In the genomic region with DNA sequence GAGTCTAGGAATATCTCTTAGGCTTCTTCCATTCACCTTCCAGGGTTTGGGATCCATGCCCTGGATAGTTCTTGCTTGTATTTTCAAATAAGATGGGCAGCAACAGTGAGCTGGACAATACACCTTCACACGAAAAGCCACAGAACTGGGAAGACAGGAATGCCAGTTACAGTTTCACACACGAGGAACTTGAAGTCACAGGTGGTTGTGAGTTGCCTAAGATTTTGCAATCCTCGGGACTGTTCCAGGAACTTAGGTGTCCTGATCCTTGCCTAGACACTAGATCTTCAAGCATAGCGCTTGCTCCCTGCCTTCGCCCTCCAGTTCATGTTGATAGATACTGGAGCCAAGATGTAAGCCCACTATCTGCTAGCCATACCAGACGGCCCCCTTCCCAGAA, we compare ENCODE assay signal across 17 mouse cellular contexts. TPM values are rescaled to one million over a fixed set of nuclear protein-coding genes. Genes with fewer than 3 reads are reported as not detected.
"Had no signal": no experiment of that assay in that cellular context is flagged by ENCODE, and none has a peak within 500 bp of the region (broad histone marks: within the 10 kb centered on the region; RNA-seq: fewer than 3 reads in every experiment).

No protein-coding gene starts in this region.

- DNase-seq: kidney, adult 8-10 months; kidney, postnatal 36 days; layer of hippocampus, adult 9-11 months; layer of hippocampus, postnatal 36 days; liver; liver, embryonic 13.5 days; liver, postnatal 0 days; right cerebral cortex, postnatal 14 days; thymus, adult 18-20 months; thymus, postnatal 14 days had no signal

- H3K9ac ChIP-seq: limb, embryonic 12.5 days; liver, embryonic 13.5 days; liver, postnatal 0 days; midbrain, embryonic 12.5 days; neural tube, embryonic 13.5 days had no signal

- H3K9me3 ChIP-seq: limb, embryonic 12.5 days; liver, embryonic 13.5 days; midbrain, embryonic 12.5 days; neural tube, embryonic 13.5 days had no signal

- H3K36me3 ChIP-seq: limb, embryonic 12.5 days; liver, embryonic 13.5 days; midbrain, embryonic 12.5 days; neural tube, embryonic 13.5 days had no signal

- H3K4me1 ChIP-seq: liver, embryonic 13.5 days had no signal

- H3K4me2 ChIP-seq: limb, embryonic 12.5 days; liver, embryonic 13.5 days; midbrain, embryonic 12.5 days; neural tube, embryonic 13.5 days had no signal

- H3K27ac ChIP-seq: limb, embryonic 12.5 days; liver, embryonic 13.5 days; macrophage; midbrain, embryonic 12.5 days; neural tube, embryonic 13.5 days had no signal

- ATAC-seq: hindbrain, embryonic 16.5 days; inflammation-experienced regulatory T-cells, adult 6 months; liver, postnatal 0 days; midbrain, embryonic 16.5 days had no signal

- H3K4me3 ChIP-seq: limb, embryonic 12.5 days; liver, embryonic 13.5 days; midbrain, embryonic 12.5 days; neural tube, embryonic 13.5 days had no signal

RNA-seq across cellular contexts. Expression of a gene that starts 1.6 kb away (rescaled TPM):
- polyA plus RNA-seq: inflammation-experienced regulatory T-cells, adult 6 months; limb, embryonic 12.5 days; liver, embryonic 13.5 days; macrophage; midbrain, embryonic 12.5 days; neural tube, embryonic 13.5 days had no signal
